Mouse (Mus musculus) neural tube, embryonic 14.5 days (tissue): ENCODE measurements around the gene Egfl7. TPM values are rescaled to one million over a fixed set of nuclear protein-coding genes. Genes with fewer than 3 reads are reported as not detected.

Experiments
- ATAC-seq: fragments of 200-750 bp; cut with Nextera tagmentation; 2 replicates; pipeline ENCODE4 v1.8.0; 2017; ENCODE audit warnings: low read depth, mild to moderate bottlenecking, moderate TSS enrichment, moderate library complexity
- H3K27ac ChIP-seq: fragments of 300-500 bp; sonication (generic); 2 replicates; pipeline ENCODE4 v1.5.1; 2014; ENCODE audit warnings: low read depth, mild to moderate bottlenecking, control low read depth, low read length, moderate library complexity, mixed read lengths
- H3K27me3 ChIP-seq: fragments of 300-500 bp; sonication (generic); 2 replicates; pipeline ENCODE4 v1.6.1; 2014; ENCODE audit warnings: low read length; ENCODE audit not compliant: control insufficient read depth, insufficient read depth
- H3K36me3 ChIP-seq: fragments of 300-500 bp; sonication (generic); 2 replicates; pipeline ENCODE4 v1.6.1; 2014; ENCODE audit warnings: low read length, mixed read lengths; ENCODE audit not compliant: control insufficient read depth, insufficient read depth
- H3K4me1 ChIP-seq: fragments of 300-500 bp; sonication (generic); 2 replicates; pipeline ENCODE4 v1.6.1; 2014; ENCODE audit warnings: low read length; ENCODE audit not compliant: control insufficient read depth, insufficient read depth
- H3K4me2 ChIP-seq: fragments of 300-500 bp; sonication (generic); 2 replicates; pipeline ENCODE4 v1.6.1; 2014; ENCODE audit warnings: mild to moderate bottlenecking, low read depth, low read length, control low read depth
- H3K4me3 ChIP-seq: fragments of 300-500 bp; sonication (generic); 2 replicates; pipeline ENCODE4 v1.5.1; 2014; ENCODE audit warnings: low read depth, low read length, control low read depth, mixed read lengths
- H3K9ac ChIP-seq: fragments of 300-500 bp; sonication (generic); replicated peaks from 2 replicates; pipeline ENCODE4 v1.6.1; 2014; ENCODE audit warnings: low read depth, mild to moderate bottlenecking, control low read depth, low read length, mixed read lengths
- H3K9me3 ChIP-seq: fragments of 300-500 bp; sonication (generic); 2 replicates; pipeline ENCODE4 v1.6.1; 2016; ENCODE audit warnings: low read length; ENCODE audit not compliant: control insufficient read depth
- WGBS: fragments of 180-500 bp; shearing (Covaris S2); extraction: QIAGEN DNeasy Blood & Tissue Kit; methylation state at CpG from one replicate; pipeline ENCODE4 v1.1.7; 2014; 5-methylcytosine and 5-hydroxymethylcytosine counted together
- polyA plus RNA-seq: library from polyadenylated mRNA; unstranded; fragments of >200 nt; fragmentation: Nextera tagmentation; extraction: Ambion mirVana; gene quantifications from 2 replicates; pipeline ENCODE4 v1.2.1, GENCODE M21; 2014

The Egfl7 gene
- polyA plus RNA-seq, 1 experiment from 2014 or later = 37.4 TPM

DNA sequence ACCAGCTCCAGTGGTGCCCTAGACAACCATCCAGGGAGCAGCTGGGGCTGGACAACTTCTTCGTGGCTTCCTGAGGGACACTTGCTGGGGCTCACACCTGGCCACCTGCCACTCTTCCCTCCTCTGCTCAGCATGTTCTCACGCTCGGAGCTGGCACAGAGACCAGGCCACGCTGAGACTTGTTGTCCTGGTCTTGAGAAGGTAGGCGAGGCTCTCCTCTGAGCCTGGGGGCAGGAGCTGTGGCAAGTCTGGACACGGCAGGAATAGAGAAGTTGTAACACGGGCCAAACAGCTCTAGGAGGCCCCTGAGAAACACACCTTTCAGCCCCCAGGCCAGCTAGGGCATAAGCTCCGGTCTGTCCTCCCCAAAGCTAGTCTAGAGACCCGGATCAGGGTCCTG, 25.9 kb upstream of the Egfl7 start:
- Histone ChIP-seq H3K9ac (no peak overlapping the region), H3K4me1 (peaks cover 11% of the 10 kb centered on the region; the same call in 1 of the 2 replicates), H3K9me3 (no peaks in the 10 kb centered on the region), H3K4me2 (no peak overlapping the region), H3K4me3 (no peak overlapping the region), H3K27ac (no peak overlapping the region), H3K36me3 (no peaks in the 10 kb centered on the region), H3K27me3 (no peaks in the 10 kb centered on the region)
- no peak for ATAC-seq
- 90% methylated on average over 9 of the region's 9 CpGs for WGBS

DNA sequence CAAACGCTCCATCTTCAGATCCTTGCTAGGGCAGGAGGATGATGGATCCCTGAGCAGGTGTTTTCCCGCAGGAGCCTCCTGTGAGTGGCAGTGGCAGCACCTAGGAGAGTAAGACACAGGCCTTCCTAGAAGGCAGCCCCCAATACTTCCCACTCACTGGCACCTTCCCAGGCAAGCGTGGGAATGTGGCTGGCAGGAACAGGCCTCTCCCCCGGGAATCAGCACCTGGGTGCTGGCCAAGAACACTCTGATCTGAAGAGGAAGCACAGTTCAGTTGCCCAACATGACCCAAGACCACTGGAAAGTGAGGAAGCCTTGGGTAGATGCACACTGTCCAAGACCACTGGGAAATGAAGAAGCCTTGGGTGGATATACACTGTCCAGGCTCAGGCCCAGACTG, 24.7 kb upstream of the Egfl7 start:
- H3K9me3 ChIP-seq = no peaks in the 10 kb centered on the region
- H3K4me3 ChIP-seq = no peak overlapping the region
- no peaks in the 10 kb centered on the region for H3K36me3 ChIP-seq
- H3K4me1 ChIP-seq = peaks cover 7% of the 10 kb centered on the region; the same call in 1 of the 2 replicates
- 83% methylated on average over 4 of the region's 4 CpGs for WGBS
- no peak for ATAC-seq
- no peak overlapping the region for H3K9ac ChIP-seq
- H3K27ac ChIP-seq = no peak overlapping the region
- no peaks in the 10 kb centered on the region for H3K27me3 ChIP-seq
- no peak overlapping the region for H3K4me2 ChIP-seq

DNA sequence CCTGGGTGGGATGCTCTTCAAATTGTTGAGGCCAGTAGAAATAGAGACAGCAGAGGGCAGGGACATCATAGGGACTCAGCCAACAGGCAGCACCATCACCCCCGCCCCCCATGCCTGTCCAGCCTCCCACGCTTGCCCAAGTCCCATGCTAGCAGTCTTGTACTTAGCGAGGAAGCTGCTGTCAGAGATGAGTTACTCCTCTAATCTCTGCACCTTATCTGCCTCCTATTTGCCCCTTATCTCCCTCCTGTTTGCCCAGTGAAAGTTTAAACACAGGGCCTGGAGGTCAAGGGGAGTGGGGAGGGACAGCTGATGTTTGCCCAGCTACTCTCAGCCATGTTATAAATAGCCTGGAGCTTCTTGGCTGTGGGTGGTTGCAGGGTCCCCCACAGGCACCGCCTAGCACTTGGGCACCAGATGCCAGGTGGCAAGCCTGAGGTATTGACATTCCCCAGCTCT, 23.2 kb upstream of the Egfl7 start:
- no peak overlapping the region for H3K4me2 ChIP-seq
- H3K9me3 ChIP-seq = no peaks in the 10 kb centered on the region
- no peak overlapping the region for H3K9ac ChIP-seq
- no peaks in the 10 kb centered on the region for H3K36me3 ChIP-seq
- H3K27ac ChIP-seq = no peak overlapping the region
- H3K4me1 ChIP-seq = no peaks in the 10 kb centered on the region
- H3K4me3 ChIP-seq = no peak overlapping the region
- WGBS = 73% methylated on average over 4 of the region's 4 CpGs
- no peak for ATAC-seq
- no peaks in the 10 kb centered on the region for H3K27me3 ChIP-seq

DNA sequence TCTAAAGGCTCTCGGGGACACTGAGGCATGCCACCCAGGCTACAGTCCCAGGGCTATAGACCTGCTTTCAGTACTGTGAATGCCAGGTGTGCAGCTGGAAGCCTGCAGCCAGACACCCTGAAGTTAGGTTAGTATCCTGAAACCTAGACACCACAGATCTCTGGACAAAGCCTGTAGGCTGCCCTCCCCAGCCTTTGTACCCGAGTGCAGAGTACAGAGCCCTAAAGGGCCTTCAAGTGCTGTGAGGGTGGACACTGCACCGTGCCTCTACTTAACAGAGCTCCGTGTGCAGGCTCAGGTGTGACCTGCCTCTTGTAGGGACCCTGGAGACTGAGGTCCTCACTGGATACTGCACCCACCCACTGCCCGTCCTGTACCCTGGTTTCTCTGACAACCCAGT, 19.3 kb upstream of the Egfl7 start:
- Histone ChIP-seq H3K9me3 (no peaks in the 10 kb centered on the region), H3K4me2 (no peak overlapping the region), H3K27ac (no peak overlapping the region), H3K36me3 (no peaks in the 10 kb centered on the region), H3K4me3 (no peak overlapping the region), H3K9ac (no peak overlapping the region), H3K27me3 (no peaks in the 10 kb centered on the region), H3K4me1 (no peaks in the 10 kb centered on the region)
- ATAC-seq = no peak
- 76% methylated on average over 5 of the region's 5 CpGs for WGBS

DNA sequence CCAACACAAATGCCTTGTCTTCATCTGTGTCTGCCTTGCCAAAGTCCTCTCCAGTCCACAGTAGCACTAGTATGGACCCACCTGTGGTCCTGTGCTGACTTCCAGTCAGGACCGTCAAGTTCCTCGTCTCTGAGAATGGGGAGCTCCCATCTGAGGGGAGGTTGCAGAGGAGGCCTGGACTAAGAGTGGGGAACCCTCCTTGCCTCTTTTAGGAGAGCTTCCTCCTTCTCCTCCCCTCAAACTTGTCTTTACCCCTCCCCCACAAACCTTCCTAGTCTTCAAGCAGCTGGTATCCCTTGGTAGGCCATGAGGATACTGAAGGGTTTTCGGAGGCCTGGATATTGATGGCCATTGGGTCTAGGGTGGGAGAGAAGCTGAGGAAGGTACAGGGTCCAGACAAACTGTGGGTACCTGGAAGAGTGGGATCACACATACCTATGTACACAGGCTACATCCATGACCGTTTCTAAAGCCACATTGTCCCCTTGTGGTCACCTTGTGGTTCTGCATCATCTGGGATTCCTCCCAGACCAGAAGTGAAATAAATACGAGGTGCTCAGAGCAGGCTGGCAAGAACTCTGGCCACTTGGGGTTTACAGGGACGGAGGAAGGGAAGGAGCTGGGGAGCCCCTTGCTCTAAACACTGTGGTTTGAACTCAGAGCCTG, 18.3 kb upstream of the Egfl7 start:
- no peaks in the 10 kb centered on the region for H3K9me3 ChIP-seq
- H3K27ac ChIP-seq = no peak overlapping the region
- no peak overlapping the region for H3K9ac ChIP-seq
- no peak overlapping the region for H3K4me2 ChIP-seq
- H3K36me3 ChIP-seq = no peaks in the 10 kb centered on the region
- H3K4me1 ChIP-seq = no peaks in the 10 kb centered on the region
- peak; percentile 63; the same call in 1 of the 2 replicates for ATAC-seq
- H3K4me3 ChIP-seq = no peak overlapping the region
- WGBS = 38% methylated on average over 6 of the region's 6 CpGs
- H3K27me3 ChIP-seq = no peaks in the 10 kb centered on the region

DNA sequence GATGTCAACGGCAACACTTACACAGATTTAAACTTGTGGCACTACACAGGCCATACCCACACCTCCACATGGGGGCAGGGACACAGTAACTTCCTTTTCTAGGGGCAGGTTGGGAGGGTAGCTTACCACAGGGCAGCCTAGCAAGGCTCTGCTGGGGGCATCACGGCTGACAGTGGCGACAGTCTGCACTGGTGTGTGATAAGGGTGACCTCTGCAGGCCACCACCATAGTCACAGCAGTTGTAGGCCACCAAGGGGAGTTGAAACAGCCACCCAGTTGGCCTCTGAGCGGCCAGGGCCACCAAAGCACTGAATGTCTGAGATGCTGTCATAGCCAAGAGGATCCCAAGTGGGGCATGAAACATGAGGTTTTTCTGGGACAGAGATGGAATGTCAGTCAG, 13.6 kb upstream of the Egfl7 start:
- no peak overlapping the region for H3K9ac ChIP-seq

DNA sequence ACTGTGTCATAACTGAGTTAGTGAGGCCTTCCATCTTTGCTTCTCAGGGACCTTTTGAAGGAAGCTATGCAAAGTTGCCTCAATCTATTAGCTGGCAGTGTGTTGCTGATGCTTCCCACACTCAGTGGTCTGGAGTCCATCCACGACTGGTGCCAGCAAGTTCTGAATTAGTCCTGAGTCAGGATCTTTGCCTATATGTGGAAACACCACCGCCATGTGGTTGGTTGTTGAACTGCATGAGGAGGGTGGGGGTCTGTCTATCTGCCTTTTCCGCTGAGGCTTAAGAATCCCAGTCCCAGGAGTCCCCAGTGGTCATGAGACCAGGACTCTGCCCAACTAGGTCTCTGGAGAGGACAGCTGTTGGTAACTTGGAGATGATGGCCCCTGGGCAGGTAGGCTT, 9.8 kb upstream of the Egfl7 start:
- Histone ChIP-seq H3K4me3 (no peak overlapping the region), H3K27me3 (no peaks in the 10 kb centered on the region), H3K36me3 (no peaks in the 10 kb centered on the region), H3K4me2 (no peak overlapping the region), H3K4me1 (no peaks in the 10 kb centered on the region), H3K9ac (no peak overlapping the region), H3K9me3 (no peaks in the 10 kb centered on the region), H3K27ac (no peak overlapping the region)
- 7% methylated on average over 3 of the region's 3 CpGs for WGBS
- no peak for ATAC-seq

More for the DNA sequence above, 13.6 kb upstream of the Egfl7 start:
- no peaks in the 10 kb centered on the region for H3K27me3 ChIP-seq
- H3K9me3 ChIP-seq = no peaks in the 10 kb centered on the region
- WGBS = 21% methylated on average over 4 of the region's 4 CpGs
- no peaks in the 10 kb centered on the region for H3K36me3 ChIP-seq
- no peak overlapping the region for H3K4me2 ChIP-seq
- H3K4me1 ChIP-seq = no peaks in the 10 kb centered on the region
- H3K4me3 ChIP-seq = no peak overlapping the region
- H3K27ac ChIP-seq = no peak overlapping the region
- ATAC-seq = peak; percentile 70; the same call in 1 of the 2 replicates

DNA sequence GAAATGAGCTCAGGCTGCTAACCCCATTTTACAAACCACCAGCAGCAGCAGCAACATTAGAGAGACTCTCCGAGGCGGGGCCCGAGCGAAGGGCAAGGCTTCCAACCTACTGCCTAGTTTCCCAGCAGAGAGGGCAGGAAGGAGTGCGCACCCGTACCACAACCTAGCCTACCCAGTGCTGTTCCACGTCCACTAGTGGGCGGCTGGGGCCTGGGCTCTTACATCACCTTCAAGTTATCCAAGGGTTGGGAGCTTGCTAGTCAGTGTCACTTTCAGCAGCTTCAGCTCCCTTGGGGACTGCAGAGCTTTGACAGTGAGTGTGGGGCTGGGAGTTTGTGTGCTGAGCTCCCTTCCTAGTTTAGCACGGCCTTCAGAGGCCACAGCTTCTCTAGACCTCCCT, 8.4 kb upstream of the Egfl7 start:
- WGBS = 82% methylated on average over 9 of the region's 9 CpGs
- H3K36me3 ChIP-seq = no peaks in the 10 kb centered on the region
- no peak for ATAC-seq
- H3K4me2 ChIP-seq = no peak overlapping the region
- no peak overlapping the region for H3K4me3 ChIP-seq
- no peaks in the 10 kb centered on the region for H3K27me3 ChIP-seq
- H3K27ac ChIP-seq = no peak overlapping the region
- H3K4me1 ChIP-seq = no peaks in the 10 kb centered on the region
- H3K9ac ChIP-seq = no peak overlapping the region
- H3K9me3 ChIP-seq = no peaks in the 10 kb centered on the region

DNA sequence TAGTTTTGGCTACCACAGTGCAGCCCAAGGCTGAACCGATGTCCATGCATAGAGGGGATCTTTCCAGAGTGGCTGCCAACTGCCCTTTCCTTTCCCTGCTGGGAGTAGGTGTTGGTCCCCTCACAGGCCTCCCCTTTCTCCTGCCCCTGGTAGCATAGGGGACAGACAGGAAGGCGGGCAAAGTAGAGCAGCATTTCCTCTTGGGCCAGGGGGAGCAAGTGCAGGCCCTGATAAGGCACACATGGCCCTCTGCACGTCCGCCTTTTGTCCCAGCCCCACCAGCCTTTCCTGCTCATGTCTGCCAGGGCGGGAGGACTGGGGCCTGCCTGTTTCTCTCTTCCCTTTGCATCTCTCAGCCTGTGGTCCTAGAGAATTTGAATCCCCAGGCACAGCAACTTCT, 8.0 kb upstream of the Egfl7 start:
- 81% methylated on average over 5 of the region's 5 CpGs for WGBS

More for the DNA sequence above, 8.0 kb upstream of the Egfl7 start:
- no peak overlapping the region for H3K4me3 ChIP-seq
- no peak overlapping the region for H3K27ac ChIP-seq
- no peaks in the 10 kb centered on the region for H3K27me3 ChIP-seq
- no peaks in the 10 kb centered on the region for H3K36me3 ChIP-seq
- H3K9me3 ChIP-seq = no peaks in the 10 kb centered on the region
- no peak overlapping the region for H3K9ac ChIP-seq
- no peak overlapping the region for H3K4me2 ChIP-seq
- no peaks in the 10 kb centered on the region for H3K4me1 ChIP-seq
- ATAC-seq = no peak
